Mouse (Mus musculus) left cerebral cortex, adult 6 months (tissue): Measurements from ENCODE around the gene Vmn2r84. TPM values are rescaled to one million over a fixed set of nuclear protein-coding genes. Genes with fewer than 3 reads are reported as not detected.

Source experiments
- long read RNA-seq, 2 experiments: library from polyadenylated mRNA; unstranded; transcript quantifications; one replicate each; pipeline ENCODE4 v2.0.0; 2019 to 2020
- polyA plus RNA-seq: library from polyadenylated mRNA; unstranded; fragments of <200 nt; fragmentation: Nextera tagmentation; gene quantifications from 2 replicates; pipeline ENCODE4 v1.2.3, GENCODE M21; 2021

Gene Vmn2r84
- polyA plus RNA-seq: 0.04 and 0.06 TPM in 2 replicates
- long read RNA-seq, experiment 1: 0 reads
- long read RNA-seq, experiment 2: 0 reads

DNA sequence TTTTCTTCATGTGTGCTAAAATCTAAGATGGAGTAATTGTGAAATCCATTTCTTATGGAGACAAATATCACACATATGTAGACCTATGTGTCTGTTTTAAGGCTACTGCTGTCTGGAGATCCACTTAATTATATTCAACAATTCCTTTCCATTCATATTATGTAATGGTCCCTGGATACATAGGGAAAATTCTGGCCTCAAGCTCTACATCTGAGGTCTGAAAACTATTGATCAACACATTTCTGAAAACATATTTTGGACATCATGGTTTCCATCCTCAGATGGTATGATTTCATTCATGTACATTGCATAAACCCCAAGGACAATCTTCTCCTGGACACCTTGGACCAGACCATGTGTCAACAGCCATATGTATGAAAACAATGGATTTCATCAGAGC is at the start of gene Vmn2r84:
Gene Vmn2r84, minus strand, starts transcription at position 101 of the 400 bp plus-strand sequence.

DNA sequence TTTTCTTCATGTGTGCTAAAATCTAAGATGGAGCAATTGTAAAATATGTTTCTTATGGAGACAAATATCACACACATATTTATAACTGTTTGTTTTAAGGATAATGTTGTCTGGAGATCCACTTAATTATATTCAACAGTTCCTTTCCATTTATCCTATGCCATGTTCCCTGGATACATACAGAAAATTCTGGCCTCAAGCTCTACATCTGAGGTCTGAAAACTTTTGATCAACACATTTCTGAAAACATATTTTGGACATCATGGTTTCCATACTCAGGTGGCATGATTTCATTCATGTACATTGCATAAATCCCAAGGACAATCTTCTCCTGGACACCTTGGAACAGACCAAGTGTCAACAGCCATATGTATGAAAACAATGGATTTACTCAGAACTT is 35.5 kb upstream of the Vmn2r84 start, which contains the start of gene Vmn2r85:
Gene Vmn2r85, minus strand, starts transcription at position 101 of the 400 bp plus-strand sequence.

Other genes starting within 250 kb of the Vmn2r84 start
- not detected in 2 replicates for gene Olfr825, start 227.6 kb downstream of the Vmn2r84 start, polyA plus RNA-seq
- gene Olfr826, start 210.1 kb downstream of the Vmn2r84 start, polyA plus RNA-seq: not detected in 2 replicates
- not detected in 2 replicates for gene Olfr827, start 179.9 kb downstream of the Vmn2r84 start, polyA plus RNA-seq
- 0.23 TPM in 1 of 2 replicates, not detected in the other for gene Neurod4, start 114.1 kb downstream of the Vmn2r84 start, polyA plus RNA-seq
- not detected in 2 replicates for gene Tespa1, start 71.5 kb downstream of the Vmn2r84 start, polyA plus RNA-seq
- gene Vmn2r85, start 35.4 kb upstream of the Vmn2r84 start, polyA plus RNA-seq: 0.06 TPM in 2 replicates
- 0.02 TPM in 1 of 2 replicates, not detected in the other for gene Vmn2r86, start 61.7 kb upstream of the Vmn2r84 start, polyA plus RNA-seq
- gene Vmn2r87, start 103.1 kb upstream of the Vmn2r84 start, polyA plus RNA-seq: 0.21 and 0.26 TPM in 2 replicates